Mouse (Mus musculus) heart, postnatal 10 days (tissue): ENCODE data around the gene Glb1l. TPM values are rescaled to one million over a fixed set of nuclear protein-coding genes. Genes with fewer than 3 reads are reported as not detected.

Experiments
- DNase-seq, 2 experiments: peaks; one replicate each; pipeline ENCODE4 v3.0.0; 2021
- intact Hi-C: fragments of 180-260 bp; cut with DNase I; formaldehyde crosslinking; loops from one replicate; pipeline ENCODE4 v1.15.1; 2025
- total RNA-seq, 2 experiments: library from RNA; stranded (reverse); gene quantifications; 2 replicates each; pipeline ENCODE4 v1.2.3; 2021

Gene Glb1l
- 10 to 100 TPM in 1 of 2 experiments, 1 to 10 TPM in 1; 9.9 to 10.5 TPM for total RNA-seq

- peak; percentile 98 for DNase-seq
- intact Hi-C loops: no loop called here
Measured at GRCm38 (mm10) chr1:75210136-75211087, at the start of gene Glb1l, which contains the start of gene Stk16. Glb1l (minus strand) TSS chr1:75210813. Stk16 (plus strand) TSS chr1:75210838.

GRCm38 (mm10) chr1:75255516-75256046 is 45.0 kb upstream of the Glb1l start:
- peak; percentile 30 to 34 for DNase-seq
- intact Hi-C loops: loop anchor here (10.0 kb wide), 1 partner anchor 311 kb away; no protein-coding TSS in a partner anchor

- intact Hi-C loops: loop anchor here (10.0 kb wide), 1 partner anchor 310 kb away; no protein-coding TSS in a partner anchor
- no peak for DNase-seq
Measured at GRCm38 (mm10) chr1:75254625-75255013, 44.0 kb upstream of the Glb1l start.

GRCm38 (mm10) chr1:75253849-75254624 is 43.4 kb upstream of the Glb1l start:
- DNase-seq: peak; percentile 82 to 92
- intact Hi-C loops: loop anchor here (10.0 kb wide), 1 partner anchor 309 kb away; no protein-coding TSS in a partner anchor

GRCm38 (mm10) chr1:75253029-75253428 is 42.4 kb upstream of the Glb1l start:
- intact Hi-C loops: loop anchor here (10.0 kb wide), 1 partner anchor 308 kb away; no protein-coding TSS in a partner anchor

DNA sequence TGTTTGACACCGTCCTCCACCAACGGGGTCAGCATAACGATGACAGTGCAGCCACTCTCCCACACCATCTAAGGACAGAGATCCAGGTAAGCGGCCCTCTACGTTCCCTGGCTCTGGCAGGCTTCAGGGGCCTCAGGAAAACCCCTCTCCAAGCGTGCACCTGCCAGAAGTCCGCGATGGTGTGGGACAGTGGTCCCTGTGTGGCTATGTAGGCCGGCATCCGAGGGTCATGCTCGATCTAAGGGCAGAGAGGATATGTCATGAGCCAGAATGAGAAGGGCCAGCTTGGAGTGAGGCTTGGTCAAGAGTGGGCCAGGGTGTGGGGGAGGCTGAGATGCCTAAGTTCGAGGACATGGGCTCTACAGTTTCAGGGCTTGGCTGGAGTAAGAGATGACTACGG is 41.7 kb upstream of the Glb1l start:
- intact Hi-C loops: loop anchor here (10.0 kb wide), 1 partner anchor 308 kb away; no protein-coding TSS in a partner anchor
- DNase-seq: no peak

More at GRCm38 (mm10) chr1:75253029-75253428, 42.4 kb upstream of the Glb1l start:
- no peak for DNase-seq

- DNase-seq: peak; percentile 83 to 85
- intact Hi-C loops: loop anchor here (1.0 to 10.0 kb wide), 2 partner anchors 17 to 307 kb away; no protein-coding TSS in a partner anchor
Measured at GRCm38 (mm10) chr1:75251112-75251970, 40.7 kb upstream of the Glb1l start.

GRCm38 (mm10) chr1:75250498-75250897 is 39.9 kb upstream of the Glb1l start:
- DNase-seq: no peak
- intact Hi-C loops: loop anchor here (10.0 kb wide), 1 partner anchor 306 kb away; no protein-coding TSS in a partner anchor

GRCm38 (mm10) chr1:75248041-75248772 is 37.6 kb upstream of the Glb1l start:
- DNase-seq: peak; percentile 85 to 88
- intact Hi-C loops: no loop called here

DNA sequence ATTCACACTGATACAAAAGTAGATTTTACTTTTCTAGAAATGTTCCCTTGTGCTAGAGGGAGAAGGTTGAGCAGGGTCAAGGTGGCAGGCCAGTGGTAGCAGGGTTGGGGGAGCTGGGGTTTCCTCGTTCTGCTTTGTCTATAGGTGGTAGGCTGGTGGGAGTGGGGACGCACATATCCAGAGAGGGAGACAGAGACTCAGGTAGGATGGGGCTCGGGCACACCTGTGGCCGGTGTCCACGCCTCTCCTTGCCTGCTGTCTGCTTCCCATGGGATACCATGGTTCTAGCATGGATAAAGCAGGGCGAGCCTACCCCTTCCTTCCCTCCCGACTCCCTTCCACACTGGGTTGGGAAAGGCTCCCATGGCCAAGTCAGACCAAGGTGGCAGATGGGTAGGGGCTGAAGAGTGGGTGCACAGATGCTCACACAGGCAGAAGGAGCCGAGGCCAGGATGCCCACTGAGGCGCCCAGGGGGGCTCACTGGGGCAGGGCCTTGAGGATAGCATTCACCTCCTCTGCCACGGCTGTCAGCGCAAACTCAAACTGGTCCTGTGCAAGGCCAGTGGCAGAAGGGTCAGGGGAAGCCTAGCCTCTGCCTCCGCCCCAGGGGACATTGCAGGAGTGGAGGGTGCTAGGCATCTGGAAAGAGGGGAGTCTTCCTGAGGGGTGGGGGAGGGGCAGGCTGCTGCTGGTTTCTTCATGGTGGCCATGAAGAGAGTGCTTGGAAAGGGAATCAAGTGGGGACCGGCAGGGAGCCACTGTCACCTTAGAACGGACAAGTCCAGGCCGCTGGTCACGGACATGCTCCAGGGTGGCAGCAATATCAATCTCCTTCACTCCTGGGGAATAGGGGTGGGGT is 36.7 kb upstream of the Glb1l start:
- no peak for DNase-seq
- intact Hi-C loops: no loop called here

GRCm38 (mm10) chr1:75244836-75245235 is 34.2 kb upstream of the Glb1l start:
- peak; percentile 62 to 73 for DNase-seq

DNA sequence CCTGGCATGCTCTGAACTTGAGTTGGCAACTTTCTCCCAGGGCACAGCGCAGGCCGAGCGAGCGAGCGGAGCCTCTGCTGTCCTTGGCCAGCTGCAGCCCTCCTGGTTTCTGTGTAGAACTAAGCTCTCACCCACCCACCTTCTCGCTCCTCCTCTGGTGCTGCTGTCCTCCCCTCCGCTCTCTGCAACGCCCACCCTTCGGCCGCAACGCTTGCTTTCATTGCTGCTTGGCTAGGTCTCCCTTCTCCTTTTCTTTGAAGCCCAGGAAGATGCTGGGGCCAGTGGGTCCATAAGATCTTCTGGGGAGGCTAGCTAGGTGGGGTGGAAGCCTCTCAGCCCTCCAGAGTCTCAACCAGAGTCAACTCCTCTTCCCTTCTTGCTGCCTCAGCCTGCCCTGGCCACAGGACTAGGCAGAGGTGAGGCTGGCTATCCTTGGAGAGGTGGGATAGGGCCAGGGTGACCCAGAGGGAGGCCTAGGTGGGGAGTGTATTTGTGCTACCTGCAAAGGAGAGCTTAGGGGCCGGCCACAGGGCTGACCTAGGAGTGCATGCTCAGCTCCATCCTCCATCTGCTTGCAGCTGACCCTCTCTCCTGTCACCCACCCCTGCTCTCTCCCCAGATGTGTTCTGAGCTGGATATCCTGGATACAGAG is 33.7 kb upstream of the Glb1l start:
- no peak for DNase-seq
- intact Hi-C loops: no loop called here

More at GRCm38 (mm10) chr1:75244836-75245235, 34.2 kb upstream of the Glb1l start:
- intact Hi-C loops: no loop called here

DNA sequence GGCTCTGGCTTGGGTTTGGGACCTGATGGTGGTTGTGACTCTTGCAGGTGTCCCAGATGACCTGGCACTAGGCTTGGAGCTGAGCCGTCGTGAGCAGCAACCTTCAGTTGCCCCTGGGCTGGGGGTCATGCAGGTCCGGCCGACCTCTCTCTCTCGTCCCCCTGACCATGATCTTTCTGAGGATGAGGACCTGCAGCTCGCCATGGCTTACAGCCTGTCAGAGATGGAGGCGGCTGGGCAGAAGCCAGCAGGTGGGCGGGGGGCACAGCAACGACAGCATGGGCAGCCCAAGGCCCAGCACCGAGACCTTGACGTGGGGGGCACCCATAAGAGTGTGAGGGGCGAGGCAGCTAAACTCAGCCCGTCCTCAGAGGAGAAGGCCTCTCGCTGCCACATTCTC is 32.8 kb upstream of the Glb1l start:
- intact Hi-C loops: no loop called here

DNA sequence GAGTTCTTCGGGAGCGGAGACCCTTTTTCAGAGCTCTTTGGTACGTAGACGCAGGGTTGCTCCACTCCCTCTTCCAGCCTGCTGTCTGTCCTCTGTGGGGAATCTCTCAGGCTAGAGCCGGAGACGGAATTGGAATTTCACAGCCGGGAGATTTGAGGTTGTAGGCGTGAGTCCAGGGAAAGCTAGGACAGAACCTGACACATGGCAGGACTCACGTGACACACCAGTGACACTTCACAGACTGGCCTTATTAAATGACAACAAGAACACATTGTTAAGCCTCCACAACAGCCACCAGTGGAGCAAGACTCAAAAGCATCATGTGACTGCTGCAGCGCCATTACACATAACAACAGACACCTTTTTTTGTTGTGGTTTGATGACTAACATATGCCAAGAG is 29.0 kb upstream of the Glb1l start:
- intact Hi-C loops: no loop called here
- DNase-seq: peak; percentile 65 to 73

More for the DNA sequence above, 32.8 kb upstream of the Glb1l start:
- DNase-seq: no peak

DNA sequence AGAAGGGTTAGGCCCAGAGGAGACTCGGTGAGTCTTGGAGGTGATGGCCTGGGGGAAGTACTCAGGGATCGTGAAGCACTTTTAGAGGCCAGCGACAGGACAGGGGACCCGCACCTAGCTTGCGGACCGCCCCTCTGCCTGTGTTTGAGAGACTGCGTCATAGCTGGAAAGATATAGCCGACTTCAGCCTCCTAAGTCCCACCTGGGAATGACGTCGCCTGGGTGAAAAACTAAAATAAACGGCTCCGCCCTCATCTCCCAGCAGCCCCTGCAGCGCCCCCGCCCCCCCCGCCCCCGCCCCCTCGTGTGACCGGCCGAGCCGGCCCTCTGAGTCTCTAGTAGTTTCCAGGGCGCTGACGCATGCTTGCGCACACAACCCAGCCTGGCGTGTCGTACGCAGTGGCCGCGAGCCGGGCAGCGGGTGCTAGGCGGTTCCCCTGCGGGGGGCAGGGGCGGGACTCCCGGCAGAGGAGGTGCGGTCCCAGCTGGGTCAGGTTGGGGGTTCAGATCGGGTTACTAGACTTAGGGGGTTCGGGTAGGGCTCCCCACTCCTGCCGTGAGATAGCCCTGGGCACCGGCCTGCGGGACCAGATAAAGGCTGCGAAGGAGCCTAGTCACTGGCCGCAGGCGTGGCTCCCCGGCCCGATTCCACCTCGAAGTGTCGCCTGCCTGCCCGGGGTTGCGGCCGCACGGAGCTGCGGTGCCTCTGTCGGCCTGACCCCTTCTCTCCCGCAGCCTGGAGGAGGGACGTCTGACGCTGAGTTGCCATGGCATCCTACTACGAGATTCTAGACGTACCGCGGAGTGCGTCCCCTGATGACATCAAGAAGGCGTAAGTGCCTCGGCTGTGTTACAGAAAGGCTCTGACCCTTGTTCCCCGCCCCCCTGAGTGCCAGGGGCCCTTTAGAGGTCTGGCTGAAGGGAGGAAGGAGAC is 25.8 kb upstream of the Glb1l start, which contains the start of gene Dnajb2:
Dnajb2 (plus strand) TSS at position 290 of the 934 bp plus-strand sequence.
- intact Hi-C loops: no loop called here
- peak; percentile 91 to 93 for DNase-seq

DNA sequence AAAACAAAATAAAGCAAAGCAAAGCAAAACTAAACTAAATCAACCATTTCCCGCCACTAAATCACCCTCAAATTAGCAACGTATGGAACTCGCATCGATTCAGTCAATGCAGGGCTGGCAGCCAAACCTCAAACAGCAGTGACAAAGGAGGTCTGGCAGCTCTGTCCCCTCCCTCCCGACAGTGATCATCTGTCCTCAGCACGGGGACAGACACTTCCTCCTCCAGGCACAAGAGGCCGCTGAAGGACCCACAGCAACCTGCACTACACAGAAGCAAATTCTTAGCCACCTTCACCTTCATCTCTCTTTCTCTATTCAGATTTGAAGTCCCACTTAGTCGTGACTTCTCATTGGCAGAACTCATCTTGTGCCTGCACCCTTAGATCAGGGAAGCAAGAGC is 24.0 kb upstream of the Glb1l start:
- DNase-seq: peak; percentile 75 to 79
- intact Hi-C loops: loop anchor here (1.0 to 2.0 kb wide), 2 partner anchors 16 to 17 kb away; partner anchors contain the start of gene Tuba4a
